Mouse (Mus musculus): ENCODE results near the gene Best3.
"Not testable (repeated sequence)": the region's sequence is repeated elsewhere in the genome, so short reads cannot be mapped to it uniquely, and the experiment has no call there.

Gene Best3

GRCm38 (mm10) chr10:116978841-116979240 is 7.3 kb upstream of the Best3 start:
- no peak for DNase-seq (ENCODE audit: low spot score)

- no peak for DNase-seq (ENCODE audit: low spot score)
These were observed 5.8 kb upstream of the Best3 start for GRCm38 (mm10) chr10:116980273-116980672.

- DNase-seq (ENCODE audit: low spot score): no peak
These were observed 5.2 kb upstream of the Best3 start for GRCm38 (mm10) chr10:116980888-116981287.

GRCm38 (mm10) chr10:116982526-116982925 is 3.6 kb upstream of the Best3 start:
- DNase-seq (ENCODE audit: low spot score): no peak

- no peak for DNase-seq (ENCODE audit: low spot score)
These were observed 1.3 kb upstream of the Best3 start for GRCm38 (mm10) chr10:116984836-116985235.

GRCm38 (mm10) chr10:116993971-116994370 is 7.9 kb downstream of the Best3 start:
- no peak for DNase-seq (ENCODE audit: low spot score)

GRCm38 (mm10) chr10:116995162-116995561 is 9.0 kb downstream of the Best3 start:
- DNase-seq (ENCODE audit: low spot score): no peak

- no peak for DNase-seq (ENCODE audit: low spot score)
These were observed 9.6 kb downstream of the Best3 start for GRCm38 (mm10) chr10:116995584-116996235.

- peak; percentile 45 for DNase-seq (ENCODE audit: low spot score)
These were observed 10.1 kb downstream of the Best3 start for GRCm38 (mm10) chr10:116996236-116996600.

- no peak for DNase-seq (ENCODE audit: low spot score)
These were observed 12.8 kb downstream of the Best3 start for GRCm38 (mm10) chr10:116998716-116999455.

- no peak for DNase-seq (ENCODE audit: low spot score)
These were observed 14.9 kb downstream of the Best3 start for GRCm38 (mm10) chr10:117000975-117001374.

GRCm38 (mm10) chr10:117004695-117005094 is 18.6 kb downstream of the Best3 start:
- no peak for DNase-seq (ENCODE audit: low spot score)

GRCm38 (mm10) chr10:117005707-117006464 is 19.8 kb downstream of the Best3 start:
- DNase-seq (ENCODE audit: low spot score): no peak

GRCm38 (mm10) chr10:117009691-117010090 is 23.6 kb downstream of the Best3 start:
- no peak for DNase-seq (ENCODE audit: low spot score)

- DNase-seq (ENCODE audit: low spot score): no peak
These were observed 24.9 kb downstream of the Best3 start for GRCm38 (mm10) chr10:117011047-117011446.

GRCm38 (mm10) chr10:117013689-117014390 is 27.7 kb downstream of the Best3 start:
- no peak for DNase-seq (ENCODE audit: low spot score)

- no peak for DNase-seq (ENCODE audit: low spot score)
These were observed 28.5 kb downstream of the Best3 start for GRCm38 (mm10) chr10:117014565-117014964.

- DNase-seq (ENCODE audit: low spot score): no peak
These were observed 32.2 kb downstream of the Best3 start for GRCm38 (mm10) chr10:117018281-117018840.

GRCm38 (mm10) chr10:117021020-117021754 is 35.1 kb downstream of the Best3 start:
- DNase-seq (ENCODE audit: low spot score): no peak

- no peak for DNase-seq (ENCODE audit: low spot score)
These were observed 37.6 kb downstream of the Best3 start for GRCm38 (mm10) chr10:117023693-117024092.

- DNase-seq (ENCODE audit: low spot score): not testable (repeated sequence)
These were observed 39.7 kb downstream of the Best3 start for GRCm38 (mm10) chr10:117025776-117026175.

Measured in ovary, postnatal 36 days (tissue).